16 mouse cellular contexts compared by ENCODE assay signal in the genomic region with DNA sequence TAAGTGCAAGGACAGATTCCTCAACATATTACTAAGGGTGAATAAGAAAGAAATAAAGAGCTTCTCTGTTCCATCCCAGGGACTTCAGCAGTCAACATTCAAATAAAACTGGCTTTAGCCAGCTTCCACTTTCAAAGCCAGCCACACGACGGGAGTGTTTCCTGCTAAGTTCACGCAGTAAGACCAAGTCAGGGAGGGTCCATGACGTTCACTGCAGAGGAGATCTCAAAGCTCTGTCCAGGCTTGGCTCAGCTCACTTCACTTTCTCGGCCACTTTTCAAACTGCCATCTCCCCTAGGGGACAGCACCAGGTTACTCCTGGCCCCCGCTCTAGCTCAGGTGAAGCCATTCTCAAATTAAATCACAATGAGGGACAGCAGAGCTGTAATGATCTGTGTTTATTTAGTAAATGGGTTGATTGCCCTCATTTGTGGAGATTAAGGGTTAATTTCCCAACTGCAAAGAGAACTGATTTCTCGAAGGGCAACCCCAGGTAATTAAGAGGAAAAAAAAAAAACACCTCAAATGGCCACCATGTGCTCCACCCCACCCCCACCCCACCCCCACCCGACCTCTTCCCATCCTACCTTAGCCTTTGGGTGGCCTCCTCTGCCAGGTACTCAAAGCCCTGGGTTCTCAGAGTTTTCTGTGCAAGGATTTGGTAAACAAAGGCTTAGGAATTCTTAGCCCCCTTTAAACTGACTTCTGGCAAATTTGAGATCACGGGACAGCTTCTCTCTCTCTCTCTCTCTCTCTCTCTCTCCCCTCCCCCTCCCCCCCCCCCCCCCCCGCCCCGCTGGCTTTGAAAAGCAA. TPM values are rescaled to one million over a fixed set of nuclear protein-coding genes. Genes with fewer than 3 reads are reported as not detected.
DNase-seq lines count a peak whose midpoint lies in the region; ATAC-seq and TF ChIP-seq lines count a peak whose summit lies in the region.
"Had no signal": no experiment of that assay in that cellular context is flagged by ENCODE, and none has a peak within 500 bp of the region (broad histone marks: within the 10 kb centered on the region; RNA-seq: fewer than 3 reads in every experiment).

No protein-coding gene starts in this region.

- H3K9me3 ChIP-seq in heart, embryonic 16.5 days (replicated peaks; ENCODE audit: control insufficient read depth, low read length), result no peaks in the 10 kb centered on the region
- no peaks in the 10 kb centered on the region for H3K9me3 ChIP-seq in lung, postnatal 0 days (ENCODE audit: low read length)
- H3K9me3 ChIP-seq in embryonic facial prominence, embryonic 12.5 days, result no peaks in the 10 kb centered on the region
- H3K9me3 ChIP-seq: limb, embryonic 15.5 days had no signal

- H3K36me3 ChIP-seq in heart, embryonic 16.5 days (ENCODE audit: control insufficient read depth, insufficient read depth), result no peaks in the 10 kb centered on the region
- no peaks in the 10 kb centered on the region for H3K36me3 ChIP-seq in lung, postnatal 0 days (ENCODE audit: insufficient read depth, low read length)
- H3K36me3 ChIP-seq in embryonic facial prominence, embryonic 12.5 days, result no peaks in the 10 kb centered on the region
- H3K36me3 ChIP-seq: limb, embryonic 15.5 days had no signal

- intact Hi-C loops in heart, postnatal 25 days (cut with DNase I), result no loop called here
- intact Hi-C loops in gastrocnemius, adult 2 months (cut with DNase I), result no loop called here

- no peak overlapping the region for H3K27ac ChIP-seq in heart, embryonic 16.5 days (ENCODE audit: low read length)
- H3K27ac ChIP-seq in lung, postnatal 0 days (ENCODE audit: low read length), result no peak overlapping the region
- no peak overlapping the region for H3K27ac ChIP-seq in embryonic facial prominence, embryonic 12.5 days
- H3K27ac ChIP-seq in gastrocnemius, adult 2 months, result no peak overlapping the region; the same call in 1 of the 2 replicates
- H3K27ac ChIP-seq: limb, embryonic 15.5 days had no signal

- no peak for TF ChIP-seq EP300 in lung, postnatal 0 days (IDR thresholded peaks at IDR 0.05)

- WGBS in heart, embryonic 16.5 days, result 13% methylated on average over 9 of the region's 11 CpGs
- 21% methylated on average over 10 of the region's 11 CpGs for WGBS in lung, postnatal 0 days
- 3% methylated on average over 9 of the region's 11 CpGs for WGBS in embryonic facial prominence, embryonic 12.5 days

- no peak for ATAC-seq in heart, embryonic 16.5 days (replicated peaks; ENCODE audit: extremely low read depth, insufficient read depth, low FRiP score)
- peak; percentile 52 for ATAC-seq in lung, postnatal 0 days
- ATAC-seq in embryonic facial prominence, embryonic 12.5 days (ENCODE audit: insufficient number of reproducible peaks, insufficient read depth, low FRiP score, low TSS enrichment), result no peak; the same call in 1 of the 2 replicates
- ATAC-seq: CD4-positive, CD25-positive, alpha-beta regulatory T cell, adult 4 months; forebrain, postnatal 0 days had no signal

- no peak overlapping the region for H3K9ac ChIP-seq in heart, embryonic 16.5 days (ENCODE audit: low read length)
- H3K9ac ChIP-seq in lung, postnatal 0 days (replicated peaks; ENCODE audit: low read depth), result no peak overlapping the region
- H3K9ac ChIP-seq in embryonic facial prominence, embryonic 12.5 days, result no peak overlapping the region
- H3K9ac ChIP-seq: forebrain, postnatal 0 days; limb, embryonic 15.5 days had no signal

- H3K4me1 ChIP-seq in heart, embryonic 16.5 days (ENCODE audit: control insufficient read depth, insufficient read depth, low read length), result peaks cover 12% of the 10 kb centered on the region
- 0 out of 2 replicates have a peak, but pooled peaks cover 2% of the 10 kb centered on the region for H3K4me1 ChIP-seq in lung, postnatal 0 days (ENCODE audit: insufficient read depth, low read depth, low read length)
- peaks cover 19% of the 10 kb centered on the region for H3K4me1 ChIP-seq in embryonic facial prominence, embryonic 12.5 days

- H3K4me2 ChIP-seq in heart, embryonic 16.5 days (ENCODE audit: low read depth, low read length), result peak overlapping the region; percentile 21; the same call in 1 of the 2 replicates
- 0 out of 2 replicates have a peak overlapping the region, but pooled peaks have one; percentile 6 for H3K4me2 ChIP-seq in lung, postnatal 0 days (replicated peaks; ENCODE audit: low read depth, low read length)
- 0 out of 2 replicates have a peak overlapping the region, but pooled peaks have one; percentile 17 for H3K4me2 ChIP-seq in embryonic facial prominence, embryonic 12.5 days (replicated peaks)
- H3K4me2 ChIP-seq: limb, embryonic 15.5 days had no signal

- no peak for DNase-seq in heart, postnatal 25 days (ENCODE audit: low spot score)
- peak; percentile 48 for DNase-seq in lung, postnatal 0 days (ENCODE audit: low spot score)
- no peak for DNase-seq in lung, postnatal 4 days
- DNase-seq in urinary bladder, postnatal 14 days (ENCODE audit: low spot score), result no peak
- DNase-seq in gastrocnemius, adult 2 months, result no peak
- DNase-seq: adrenal gland, adult 8-10 months; cerebellum, postnatal 25 days; forebrain, postnatal 0 days; kidney, postnatal 14 days; layer of hippocampus, postnatal 36 days; right cerebral cortex, postnatal 14 days; thymus, adult 2 months had no signal

- H3K4me3 ChIP-seq in heart, embryonic 16.5 days (ENCODE audit: low read length), result no peak overlapping the region
- H3K4me3 ChIP-seq in lung, postnatal 0 days (ENCODE audit: low read depth, low read length), result no peak overlapping the region
- H3K4me3 ChIP-seq in embryonic facial prominence, embryonic 12.5 days, result no peak overlapping the region
- no peak overlapping the region for H3K4me3 ChIP-seq in gastrocnemius, adult 2 months
- H3K4me3 ChIP-seq: limb, embryonic 15.5 days had no signal

- H3K27me3 ChIP-seq in heart, embryonic 16.5 days (ENCODE audit: control insufficient read depth, insufficient read depth, low read length), result peaks cover 15% of the 10 kb centered on the region
- no peaks in the 10 kb centered on the region for H3K27me3 ChIP-seq in lung, postnatal 0 days (replicated peaks; ENCODE audit: insufficient read depth, low read length)
- no peaks in the 10 kb centered on the region for H3K27me3 ChIP-seq in embryonic facial prominence, embryonic 12.5 days
- H3K27me3 ChIP-seq: limb, embryonic 15.5 days had no signal

- TF ChIP-seq CTCF in lung, postnatal 0 days (IDR thresholded peaks at IDR 0.05), result peak; percentile 18
- no peak for TF ChIP-seq CTCF in gastrocnemius, adult 2 months (IDR thresholded peaks at IDR 0.05)

RNA-seq across cellular contexts. Expression of a gene that starts 9.7 kb away (rescaled TPM):
- polyA plus RNA-seq in heart, embryonic 16.5 days (2015; fragmentation: Nextera tagmentation; extraction: Ambion mirVana), result 2.9 and 3.2 TPM in 2 replicates
- total RNA-seq in heart, postnatal 25 days (2021), result 1 to 10 TPM; 5.6 to 6.9 TPM
- 7.1 and 9.6 TPM in 2 replicates for polyA plus RNA-seq in lung, postnatal 0 days (2015; fragmentation: Nextera tagmentation; extraction: Ambion mirVana)
- polyA plus RNA-seq in embryonic facial prominence, embryonic 12.5 days (2016; fragmentation: Nextera tagmentation; extraction: Ambion mirVana), result 26.3 and 28.5 TPM in 2 replicates
- total RNA-seq in gastrocnemius, adult 2 months (2021), result 10 to 100 TPM; 21.6 to 42.4 TPM
- polyA plus RNA-seq: CD4-positive, CD25-positive, alpha-beta regulatory T cell, adult 4 months had no signal

RNA-seq across cellular contexts. Expression of a gene that starts 43.5 kb away (rescaled TPM):
- 0.10 and 0.41 TPM in 2 replicates for polyA plus RNA-seq in heart, embryonic 16.5 days (2015; fragmentation: Nextera tagmentation; extraction: Ambion mirVana)
- under 1 TPM in 1 of 2 experiments, not detected in 1; 0.61 TPM for total RNA-seq in heart, postnatal 25 days (2021)
- polyA plus RNA-seq in lung, postnatal 0 days (2015; fragmentation: Nextera tagmentation; extraction: Ambion mirVana), result 5.5 and 8.1 TPM in 2 replicates
- polyA plus RNA-seq in embryonic facial prominence, embryonic 12.5 days (2016; fragmentation: Nextera tagmentation; extraction: Ambion mirVana), result 0.67 and 0.82 TPM in 2 replicates
- total RNA-seq in gastrocnemius, adult 2 months (2021), result 1 to 10 TPM in 1 of 2 experiments, under 1 TPM in 1; 0.75 to 1.7 TPM
